Mouse (Mus musculus): ENCODE data around the gene Nckap1. TPM values are rescaled to one million over a fixed set of nuclear protein-coding genes. Genes with fewer than 3 reads are reported as not detected.
A peak's percentile ranks its signal among the peaks of the same experiment; 100 is the strongest.

Gene Nckap1
- polyA plus RNA-seq, 1 experiment from 2014 or later: 55.1 TPM

DNA sequence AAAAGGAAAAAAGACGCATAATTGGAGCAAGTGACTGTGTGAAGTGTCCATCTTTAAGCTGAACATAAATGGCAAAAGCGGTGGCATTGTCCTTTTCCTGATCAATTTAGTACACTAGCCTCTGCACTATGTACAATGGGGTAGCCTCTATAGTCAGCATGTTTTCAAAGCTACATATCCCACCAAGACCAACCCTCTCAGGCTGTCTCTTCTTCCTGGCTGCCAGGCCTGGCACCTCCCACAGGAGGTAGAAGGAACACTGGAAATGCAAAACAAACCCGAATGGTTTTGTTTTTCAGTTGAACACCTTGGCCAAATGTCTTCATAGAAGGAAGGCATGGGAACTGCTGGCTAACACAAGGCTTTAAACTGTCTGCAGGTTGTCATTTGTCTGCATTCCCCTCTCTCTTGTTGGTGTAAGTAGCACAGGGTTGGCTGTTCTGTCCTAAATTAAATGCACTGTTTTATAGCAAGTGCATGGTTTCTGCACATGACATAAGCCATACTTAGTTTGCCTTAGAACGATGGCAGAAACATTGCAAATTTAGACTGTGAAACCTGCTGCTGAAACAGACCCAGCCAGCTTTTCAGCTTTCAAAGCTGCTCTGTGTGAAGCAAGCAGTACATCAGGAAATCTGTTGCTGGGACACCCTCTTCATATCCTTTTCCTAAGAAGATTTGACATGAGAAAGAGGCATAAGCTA is 13.2 kb upstream of the Nckap1 start:
- 76% methylated on average over 4 of the region's 4 CpGs for WGBS
- Histone ChIP-seq H3K36me3 (replicated peaks) (no peaks in the 10 kb centered on the region), H3K27ac (no peak overlapping the region), H3K9me3 (no peaks in the 10 kb centered on the region), H3K4me3 (no peak overlapping the region), H3K27me3 (ENCODE audit: poor library complexity, severe bottlenecking) (no peaks in the 10 kb centered on the region), H3K4me1 (peaks cover 3% of the 10 kb centered on the region; the same call in 1 of the 2 replicates)
- DNase-seq (ENCODE audit: extremely low spot score, low spot score): no peak

DNA sequence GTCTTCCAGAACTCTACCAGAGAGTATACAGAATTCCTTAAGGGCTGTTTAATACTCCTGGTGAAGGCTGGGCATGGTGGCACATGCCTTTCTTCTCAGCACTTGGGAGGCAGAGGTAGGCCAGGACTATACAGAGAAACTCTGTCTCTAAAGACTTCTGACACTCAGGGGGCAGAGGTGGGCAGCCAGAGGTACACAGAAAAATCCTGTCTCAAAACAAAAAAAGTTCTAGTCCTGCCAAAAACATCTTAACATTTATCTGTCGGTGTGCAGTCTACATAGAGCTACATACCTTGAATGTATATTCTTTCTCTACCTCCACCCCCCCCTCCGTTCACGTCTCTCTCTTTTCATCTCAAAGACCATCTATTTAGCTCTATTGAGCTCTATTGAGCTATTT is 1.2 kb upstream of the Nckap1 start:
- WGBS: 84% methylated on average over 3 of the region's 3 CpGs
- Histone ChIP-seq H3K9me3 (no peaks in the 10 kb centered on the region), H3K4me3 (no peak overlapping the region), H3K4me1 (peaks cover 27% of the 10 kb centered on the region), H3K27me3 (ENCODE audit: poor library complexity, severe bottlenecking) (no peaks in the 10 kb centered on the region), H3K36me3 (replicated peaks) (no peaks in the 10 kb centered on the region), H3K27ac (no peak overlapping the region)
- no peak for DNase-seq (ENCODE audit: extremely low spot score, low spot score)

DNA sequence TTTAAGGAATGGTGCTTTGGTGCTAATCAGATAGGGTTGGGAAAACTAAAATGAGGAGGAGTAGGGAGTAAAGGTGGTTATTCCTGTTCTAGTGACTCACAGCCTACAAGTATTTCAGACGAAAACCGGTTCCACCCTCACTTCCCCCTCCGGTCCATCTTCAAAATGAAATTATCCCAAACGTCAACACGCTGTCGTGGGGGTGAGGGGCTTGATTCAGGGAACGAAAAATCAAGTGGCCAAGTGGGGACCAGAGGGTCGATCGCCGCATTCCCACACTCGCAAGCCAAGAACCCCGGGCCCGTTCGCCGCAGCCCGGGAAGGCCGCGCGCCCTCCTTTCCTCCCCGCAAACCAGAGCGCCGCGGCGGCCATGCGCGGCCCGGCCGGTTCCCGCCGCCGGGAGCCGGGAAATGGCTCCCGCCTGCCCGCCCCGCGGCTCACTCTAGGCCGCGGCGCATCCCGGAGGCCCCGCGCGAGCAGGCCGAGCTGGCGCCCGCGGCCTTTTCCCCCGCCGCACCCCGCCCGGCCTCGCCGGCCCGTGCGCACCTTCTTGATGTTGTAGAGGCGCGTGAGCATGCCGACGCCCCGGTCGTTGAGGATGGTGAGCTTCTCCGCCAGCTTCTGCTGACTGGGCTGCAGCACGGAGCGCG is 744 bp downstream of the Nckap1 start:
- DNase-seq (ENCODE audit: extremely low spot score, low spot score): peak; percentile 36
- H3K36me3 ChIP-seq (replicated peaks): peaks cover 6% of the 10 kb centered on the region
- peak overlapping the region; percentile 75 for H3K4me3 ChIP-seq
- WGBS: under 1% methylated on average over 65 of the region's 65 CpGs
- H3K9me3 ChIP-seq: no peaks in the 10 kb centered on the region
- peaks cover 27% of the 10 kb centered on the region for H3K4me1 ChIP-seq
- H3K27me3 ChIP-seq (ENCODE audit: poor library complexity, severe bottlenecking): no peaks in the 10 kb centered on the region
- peak overlapping the region; percentile 97 for H3K27ac ChIP-seq

DNA sequence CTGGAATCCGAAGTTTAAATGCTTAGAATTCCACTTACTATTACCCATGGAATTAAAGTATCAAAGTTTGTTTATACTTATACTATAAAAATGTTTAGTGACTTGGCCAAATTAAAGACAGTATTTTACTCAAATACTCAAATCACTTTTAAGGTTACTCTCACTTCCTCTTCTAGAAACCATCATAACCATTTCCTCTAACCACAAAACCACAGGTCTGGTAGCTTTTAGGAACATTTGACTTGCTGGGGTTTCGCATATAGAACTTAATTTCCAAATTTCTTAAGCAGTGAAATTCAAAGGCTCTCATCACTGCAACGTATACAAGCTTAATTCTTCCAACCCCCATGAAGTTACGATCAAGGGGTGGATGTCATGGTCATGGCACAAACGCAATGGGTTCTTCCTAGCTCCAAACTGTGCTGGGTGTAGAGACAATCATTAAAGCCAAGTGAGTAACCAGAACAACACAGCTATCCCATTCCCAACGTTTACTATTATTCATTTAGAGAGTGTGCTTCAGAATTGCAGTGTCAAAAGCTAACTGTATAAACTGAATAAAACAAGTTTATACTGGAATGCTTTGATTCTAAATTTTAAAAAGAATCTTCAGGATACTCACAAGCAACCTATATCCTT is 1.8 kb downstream of the Nckap1 start:
- no peak for DNase-seq (ENCODE audit: extremely low spot score, low spot score)
- Histone ChIP-seq H3K27me3 (ENCODE audit: poor library complexity, severe bottlenecking) (no peaks in the 10 kb centered on the region), H3K9me3 (no peaks in the 10 kb centered on the region), H3K4me1 (peaks cover 27% of the 10 kb centered on the region), H3K4me3 (peak overlapping the region; percentile 75), H3K36me3 (replicated peaks) (peaks cover 6% of the 10 kb centered on the region), H3K27ac (no peak overlapping the region)
- WGBS: 58% methylated on average over 6 of the region's 6 CpGs

DNA sequence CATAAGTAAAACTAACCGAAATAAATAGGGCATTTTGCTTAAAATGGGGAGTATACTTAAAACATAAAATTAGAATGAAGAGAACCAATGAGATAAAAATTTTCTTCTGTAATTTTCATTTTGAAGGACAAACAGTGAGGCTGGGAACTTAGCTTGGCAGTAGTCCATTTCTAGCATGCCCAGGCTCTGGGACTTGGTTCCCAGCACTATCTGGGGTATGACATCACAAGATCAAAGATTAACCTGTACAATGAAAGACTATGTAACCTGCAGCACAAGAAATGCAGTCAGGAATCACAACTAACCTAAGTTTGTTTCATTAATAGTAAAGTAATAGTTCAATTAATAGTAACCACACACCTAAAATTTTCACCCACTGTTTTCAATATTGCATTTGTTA is 3.9 kb downstream of the Nckap1 start:
- no peaks in the 10 kb centered on the region for H3K27me3 ChIP-seq (ENCODE audit: poor library complexity, severe bottlenecking)
- peaks cover 27% of the 10 kb centered on the region for H3K4me1 ChIP-seq
- H3K4me3 ChIP-seq: no peak overlapping the region
- peaks cover 6% of the 10 kb centered on the region for H3K36me3 ChIP-seq (replicated peaks)
- DNase-seq (ENCODE audit: extremely low spot score, low spot score): no peak
- H3K9me3 ChIP-seq: no peaks in the 10 kb centered on the region
- 96% methylated on average over 1 of the region's 1 CpGs for WGBS
- no peak overlapping the region for H3K27ac ChIP-seq

DNA sequence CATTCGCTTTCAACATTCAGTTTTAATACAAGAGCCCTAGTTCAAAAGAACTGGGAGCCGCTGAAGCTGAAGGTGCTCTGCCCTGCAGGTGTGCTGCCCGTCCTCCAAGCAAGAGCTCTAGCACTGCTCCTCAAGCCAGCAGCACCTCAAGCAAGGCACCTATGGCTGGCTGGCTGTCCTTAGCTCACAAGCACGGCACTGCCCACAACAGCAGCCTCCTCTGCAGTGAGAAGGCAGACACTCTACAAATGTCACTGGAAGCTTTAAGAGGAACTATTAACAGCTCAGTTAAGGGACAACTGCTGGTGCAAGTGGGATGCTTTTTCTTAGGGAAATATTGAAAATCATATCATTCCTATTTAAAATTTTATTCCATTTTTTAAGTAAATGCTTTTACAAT is 10.5 kb downstream of the Nckap1 start:
- Histone ChIP-seq H3K9me3 (no peaks in the 10 kb centered on the region), H3K36me3 (replicated peaks) (peaks cover 5% of the 10 kb centered on the region; the same call in 1 of the 2 replicates), H3K4me3 (no peak overlapping the region), H3K4me1 (no peaks in the 10 kb centered on the region), H3K27ac (no peak overlapping the region), H3K27me3 (ENCODE audit: poor library complexity, severe bottlenecking) (no peaks in the 10 kb centered on the region)
- WGBS: 69% methylated on average over 4 of the region's 4 CpGs
- no peak for DNase-seq (ENCODE audit: extremely low spot score, low spot score)

DNA sequence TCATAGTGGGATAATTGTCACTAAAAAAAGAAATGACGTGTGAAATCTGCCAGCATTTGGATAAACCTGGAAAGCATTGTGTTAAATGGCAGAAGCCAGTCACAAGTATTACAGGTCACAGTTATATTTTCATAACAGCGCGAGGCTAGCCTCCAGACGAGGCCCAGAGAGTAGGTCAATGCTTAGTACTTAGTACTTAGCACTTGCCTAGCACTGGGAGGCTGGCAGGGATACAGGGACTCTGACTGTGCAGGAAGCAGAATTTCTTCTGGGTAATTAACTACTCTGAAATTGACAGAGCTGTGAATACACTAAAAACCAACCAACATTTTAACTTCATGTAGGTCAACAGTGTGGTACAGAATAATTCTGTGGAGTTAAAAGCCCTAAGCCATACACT is 13.8 kb downstream of the Nckap1 start:
- peaks cover 5% of the 10 kb centered on the region; the same call in 1 of the 2 replicates for H3K4me1 ChIP-seq
- no peak overlapping the region for H3K4me3 ChIP-seq
- no peaks in the 10 kb centered on the region for H3K9me3 ChIP-seq
- no peak overlapping the region for H3K27ac ChIP-seq
- peaks cover 5% of the 10 kb centered on the region; the same call in 1 of the 2 replicates for H3K36me3 ChIP-seq (replicated peaks)
- no peaks in the 10 kb centered on the region for H3K27me3 ChIP-seq (ENCODE audit: poor library complexity, severe bottlenecking)
- 90% methylated on average over 4 of the region's 4 CpGs for WGBS
- no peak for DNase-seq (ENCODE audit: extremely low spot score, low spot score)

DNA sequence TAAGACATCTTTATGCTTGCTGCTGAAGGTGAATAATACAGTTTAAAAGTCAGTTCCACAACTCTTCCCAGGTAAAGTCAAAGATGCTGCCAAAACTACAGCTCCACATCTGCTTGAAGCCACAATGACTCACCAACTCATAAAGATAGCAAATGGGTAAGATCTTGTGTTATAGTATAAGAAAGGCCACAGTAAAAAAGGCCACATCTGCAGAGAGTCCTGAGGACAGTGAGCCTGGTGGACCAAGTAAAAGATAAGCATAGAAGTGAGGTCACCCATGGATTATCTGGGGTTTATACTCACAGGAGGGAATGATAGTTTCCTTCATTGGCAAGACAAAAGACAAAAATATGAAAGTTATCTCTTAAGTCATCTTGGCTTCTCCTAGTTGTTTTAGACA is 18.9 kb downstream of the Nckap1 start:
- H3K9me3 ChIP-seq: no peaks in the 10 kb centered on the region
- H3K27me3 ChIP-seq (ENCODE audit: poor library complexity, severe bottlenecking): no peaks in the 10 kb centered on the region
- no peak for DNase-seq (ENCODE audit: extremely low spot score, low spot score)
- peaks cover 11% of the 10 kb centered on the region for H3K36me3 ChIP-seq (replicated peaks)
- no peak overlapping the region for H3K27ac ChIP-seq
- H3K4me1 ChIP-seq: peaks cover 5% of the 10 kb centered on the region; the same call in 1 of the 2 replicates
- H3K4me3 ChIP-seq: no peak overlapping the region

DNA sequence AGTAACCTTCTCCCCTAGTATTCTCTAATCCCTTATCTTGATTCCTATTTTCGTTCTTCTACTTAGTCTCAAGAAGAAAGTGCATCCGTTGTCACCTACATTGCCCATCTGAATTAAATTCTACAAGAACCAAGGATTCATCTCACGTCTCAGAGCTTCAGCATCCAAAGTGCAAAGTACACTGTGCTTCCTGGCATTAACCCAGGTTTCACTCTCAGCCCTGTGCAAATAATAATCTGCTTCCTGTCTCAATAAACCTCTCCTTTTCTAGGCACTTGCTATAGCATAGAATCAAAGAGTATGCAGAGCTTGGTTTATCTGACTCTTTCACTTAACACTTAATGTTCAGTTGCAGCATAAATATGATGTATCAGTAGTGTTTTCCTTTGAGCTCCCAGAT is 19.7 kb downstream of the Nckap1 start:
- no peaks in the 10 kb centered on the region for H3K9me3 ChIP-seq
- no peaks in the 10 kb centered on the region for H3K27me3 ChIP-seq (ENCODE audit: poor library complexity, severe bottlenecking)
- H3K4me1 ChIP-seq: peaks cover 5% of the 10 kb centered on the region; the same call in 1 of the 2 replicates
- H3K4me3 ChIP-seq: no peak overlapping the region
- no peak for DNase-seq (ENCODE audit: extremely low spot score, low spot score)
- peaks cover 14% of the 10 kb centered on the region for H3K36me3 ChIP-seq (replicated peaks)
- WGBS: 91% methylated on average over 3 of the region's 3 CpGs
- no peak overlapping the region for H3K27ac ChIP-seq

DNA sequence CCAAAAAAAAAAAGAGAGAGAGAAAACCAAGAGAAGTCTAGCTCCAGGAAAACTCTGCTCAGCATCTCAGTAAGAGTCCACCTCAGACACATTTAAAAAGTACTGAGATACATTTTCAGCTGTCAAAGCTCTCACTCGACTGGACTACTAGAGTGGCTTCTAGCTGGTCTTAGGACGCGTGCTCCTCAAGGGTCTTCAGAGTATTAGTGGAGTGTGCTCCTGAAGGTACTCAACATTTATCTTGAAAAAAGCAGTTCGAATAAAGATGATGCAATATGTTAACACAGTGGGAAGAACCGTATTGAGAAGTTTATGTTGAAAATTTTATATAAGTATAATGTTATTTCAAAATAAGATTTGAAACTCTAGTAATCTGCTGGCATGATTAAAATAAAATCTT is 20.4 kb downstream of the Nckap1 start:
- no peak overlapping the region for H3K27ac ChIP-seq
- DNase-seq (ENCODE audit: extremely low spot score, low spot score): no peak
- H3K4me3 ChIP-seq: no peak overlapping the region
- H3K27me3 ChIP-seq (ENCODE audit: poor library complexity, severe bottlenecking): no peaks in the 10 kb centered on the region
- H3K9me3 ChIP-seq: no peaks in the 10 kb centered on the region
- peaks cover 5% of the 10 kb centered on the region; the same call in 1 of the 2 replicates for H3K4me1 ChIP-seq
- 95% methylated on average over 5 of the region's 5 CpGs for WGBS
- H3K36me3 ChIP-seq (replicated peaks): peaks cover 14% of the 10 kb centered on the region

DNA sequence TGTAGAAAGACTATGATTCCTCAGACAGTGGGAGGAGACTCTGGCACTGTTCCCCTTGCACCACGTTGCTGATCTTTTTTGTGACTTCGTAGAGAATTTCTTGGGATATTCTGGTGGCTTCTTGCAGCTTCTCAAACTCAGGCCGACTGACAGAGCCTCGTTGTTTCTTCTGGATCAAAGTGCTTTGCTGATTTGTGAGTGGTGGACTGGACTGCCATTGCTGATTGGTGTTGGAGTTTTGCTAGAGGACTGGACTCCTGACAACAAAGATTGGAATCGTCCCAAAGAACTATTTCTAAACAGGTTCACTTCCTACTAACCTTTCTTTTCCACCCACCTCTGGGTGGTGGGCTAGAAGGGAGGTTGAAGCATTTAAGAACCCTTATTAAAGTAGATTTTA is 21.5 kb downstream of the Nckap1 start:
- DNase-seq (ENCODE audit: extremely low spot score, low spot score): no peak
- Histone ChIP-seq H3K27ac (no peak overlapping the region), H3K9me3 (no peaks in the 10 kb centered on the region), H3K4me3 (no peak overlapping the region), H3K36me3 (replicated peaks) (peaks cover 14% of the 10 kb centered on the region), H3K27me3 (ENCODE audit: poor library complexity, severe bottlenecking) (no peaks in the 10 kb centered on the region), H3K4me1 (peaks cover 5% of the 10 kb centered on the region; the same call in 1 of the 2 replicates)
- WGBS: 89% methylated on average over 5 of the region's 5 CpGs

DNA sequence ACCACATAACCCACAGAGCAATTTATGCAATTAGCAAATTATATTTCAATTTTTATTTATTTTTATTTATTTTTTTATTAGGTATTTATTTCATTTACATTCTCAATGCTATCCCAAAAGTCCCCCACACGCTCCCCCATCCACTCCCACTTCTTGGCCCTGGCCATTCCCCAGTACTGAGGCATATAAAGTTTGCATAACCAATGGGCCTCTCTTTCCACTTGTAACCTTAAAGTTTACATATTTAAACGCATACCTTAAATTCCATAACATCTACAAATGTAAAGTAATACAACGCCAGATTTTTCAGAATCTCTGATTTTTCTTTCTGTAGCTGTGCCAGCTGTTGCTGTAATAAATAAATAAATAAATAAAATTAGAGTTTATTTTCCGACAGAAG is 26.7 kb downstream of the Nckap1 start:
- peaks cover 59% of the 10 kb centered on the region for H3K36me3 ChIP-seq (replicated peaks)
- H3K4me3 ChIP-seq: no peak overlapping the region
- H3K27ac ChIP-seq: no peak overlapping the region
- H3K27me3 ChIP-seq (ENCODE audit: poor library complexity, severe bottlenecking): no peaks in the 10 kb centered on the region
- DNase-seq (ENCODE audit: extremely low spot score, low spot score): no peak
- no peaks in the 10 kb centered on the region for H3K4me1 ChIP-seq
- no peaks in the 10 kb centered on the region for H3K9me3 ChIP-seq
- 96% methylated on average over 4 of the region's 4 CpGs for WGBS

DNA sequence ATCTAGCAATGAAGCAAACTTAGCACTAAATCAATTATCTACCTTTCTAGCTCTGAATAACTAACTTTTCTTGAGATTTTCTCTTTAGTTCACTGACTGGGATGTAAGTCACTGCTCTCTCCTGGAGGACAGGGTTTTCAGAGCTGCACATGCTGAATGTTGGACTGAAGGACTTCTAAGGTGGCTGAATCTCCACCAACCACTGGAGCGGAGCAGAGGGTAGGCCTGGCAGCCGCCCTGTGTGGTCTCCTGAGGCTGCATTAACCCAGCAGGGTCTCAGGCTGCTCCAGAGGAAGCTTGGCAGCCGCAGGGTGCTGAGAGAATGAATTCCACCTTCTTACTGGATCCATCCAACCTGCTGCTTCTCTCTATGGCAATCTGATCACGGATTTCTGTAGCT is 31.5 kb downstream of the Nckap1 start:
- WGBS: 88% methylated on average over 4 of the region's 4 CpGs
- H3K36me3 ChIP-seq (replicated peaks): peaks cover 89% of the 10 kb centered on the region
- no peak overlapping the region for H3K27ac ChIP-seq

More for the DNA sequence above, 31.5 kb downstream of the Nckap1 start:
- DNase-seq (ENCODE audit: extremely low spot score, low spot score): no peak
- H3K27me3 ChIP-seq (ENCODE audit: poor library complexity, severe bottlenecking): no peaks in the 10 kb centered on the region
- no peak overlapping the region for H3K4me3 ChIP-seq
- H3K9me3 ChIP-seq: no peaks in the 10 kb centered on the region
- no peaks in the 10 kb centered on the region for H3K4me1 ChIP-seq
